Mouse (Mus musculus) adrenal gland, postnatal 36 days (tissue): ENCODE data around the gene Shroom1. TPM values are rescaled to one million over a fixed set of nuclear protein-coding genes. Genes with fewer than 3 reads are reported as not detected.

Experiments used
- DNase-seq, 2 experiments: peaks; one replicate each; pipeline ENCODE4 v3.0.0; 2021; ENCODE audit warnings: mixed read lengths in 1 of 2
- total RNA-seq, 2 experiments: library from RNA; stranded (reverse); gene quantifications; 2 replicates each; pipeline ENCODE4 v1.2.3; 2021

The Shroom1 gene
- total RNA-seq, 2 experiments from 2014 or later, result 2.5 to 6.0 TPM

- no peak for DNase-seq
Observed at GRCm38 (mm10) chr11:53446183-53446582, 10.8 kb upstream of the Shroom1 start.

GRCm38 (mm10) chr11:53447996-53448395 lies 9.0 kb upstream of the Shroom1 start:
- DNase-seq, result no peak

- peak; percentile 83 to 86 for DNase-seq
Observed at GRCm38 (mm10) chr11:53448529-53448928, 8.5 kb upstream of the Shroom1 start.

GRCm38 (mm10) chr11:53450070-53450705 lies 6.8 kb upstream of the Shroom1 start:
- DNase-seq, result no peak

- no peak for DNase-seq
Observed at GRCm38 (mm10) chr11:53451361-53451760, 5.6 kb upstream of the Shroom1 start.

GRCm38 (mm10) chr11:53452396-53452795 lies 4.6 kb upstream of the Shroom1 start:
- DNase-seq, result peak; percentile 53 to 59

- no peak for DNase-seq
Observed at GRCm38 (mm10) chr11:53453031-53453430, 4.0 kb upstream of the Shroom1 start.

- peak in 1 of 2 experiments; percentile 25 for DNase-seq
Observed at GRCm38 (mm10) chr11:53457372-53457954, 458 bp downstream of the Shroom1 start.

GRCm38 (mm10) chr11:53458996-53459395 lies 2.0 kb downstream of the Shroom1 start:
- DNase-seq, result no peak

GRCm38 (mm10) chr11:53460192-53460591 lies 3.2 kb downstream of the Shroom1 start:
- DNase-seq, result no peak

GRCm38 (mm10) chr11:53461727-53462126 lies 4.7 kb downstream of the Shroom1 start:
- peak in 1 of 2 experiments; percentile 20 for DNase-seq

- peak; percentile 31 to 43 for DNase-seq
Observed at GRCm38 (mm10) chr11:53463551-53464424, 6.8 kb downstream of the Shroom1 start.

GRCm38 (mm10) chr11:53466231-53466971 lies 9.4 kb downstream of the Shroom1 start:
- peak; percentile 83 to 90 for DNase-seq

GRCm38 (mm10) chr11:53469294-53469967 lies 12.4 kb downstream of the Shroom1 start:
- peak in 1 of 2 experiments; percentile 39 for DNase-seq

GRCm38 (mm10) chr11:53469968-53470695 lies 13.1 kb downstream of the Shroom1 start, which contains the start of gene Gm9837:
Gene Gm9837, minus strand, starts transcription at chr11:53470479.
- peak; percentile 91 to 92 for DNase-seq

GRCm38 (mm10) chr11:53472709-53473108 lies 15.7 kb downstream of the Shroom1 start:
- no peak for DNase-seq

- DNase-seq, result no peak
Observed at GRCm38 (mm10) chr11:53475620-53476019, 18.6 kb downstream of the Shroom1 start.

GRCm38 (mm10) chr11:53477833-53478232 lies 20.8 kb downstream of the Shroom1 start:
- DNase-seq, result no peak

- peak in 1 of 2 experiments; percentile 25 for DNase-seq
Observed at GRCm38 (mm10) chr11:53478383-53479170, 21.6 kb downstream of the Shroom1 start.
